Mouse (Mus musculus): ENCODE data around the gene Sorl1. TPM values are rescaled to one million over a fixed set of nuclear protein-coding genes. Genes with fewer than 3 reads are reported as not detected.

The Sorl1 gene
- total and polyA plus RNA-seq, 2 experiments from 2014 or later = 1.1 to 12.9 TPM

- no peak for ATAC-seq (ENCODE audit: insufficient read depth, low read depth)
- TF ChIP-seq CTCF (IDR thresholded peaks at IDR 0.05; ENCODE audit: low read depth) = no peak
- TF ChIP-seq EP300 (IDR thresholded peaks at IDR 0.05; ENCODE audit: low read depth) = no peak
- Histone ChIP-seq H3K27me3 (ENCODE audit: control insufficient read depth, insufficient read depth, low read length) (no peaks in the 10 kb centered on the region), H3K4me2 (ENCODE audit: low read depth, low read length) (no peak overlapping the region), H3K4me3 (ENCODE audit: low read depth, low read length) (no peak overlapping the region), H3K9me3 (replicated peaks; ENCODE audit: control insufficient read depth, low read length) (no peaks in the 10 kb centered on the region), H3K27ac (ENCODE audit: low read depth) (no peak overlapping the region), H3K9ac (replicated peaks; ENCODE audit: low read depth, low read length) (no peak overlapping the region), H3K4me1 (ENCODE audit: control insufficient read depth, insufficient read depth) (no peaks in the 10 kb centered on the region), H3K36me3 (replicated peaks; ENCODE audit: control insufficient read depth, insufficient read depth, low read length) (no peaks in the 10 kb centered on the region)
- DNase-seq (ENCODE audit: low spot score) = no peak
- 30% methylated on average over 7 of the region's 7 CpGs for WGBS
Measured at GRCm38 (mm10) chr9:42019308-42020031, 104.6 kb downstream of the Sorl1 start.

GRCm38 (mm10) chr9:42008501-42008900 is 115.6 kb downstream of the Sorl1 start:
- 94% methylated on average over 5 of the region's 5 CpGs for WGBS
- DNase-seq (ENCODE audit: low spot score) = no peak
- H3K27me3 ChIP-seq (ENCODE audit: control insufficient read depth, insufficient read depth, low read length) = no peaks in the 10 kb centered on the region
- no peaks in the 10 kb centered on the region for H3K36me3 ChIP-seq (replicated peaks; ENCODE audit: control insufficient read depth, insufficient read depth, low read length)
- no peak for ATAC-seq (ENCODE audit: insufficient read depth, low read depth)
- no peak overlapping the region for H3K9ac ChIP-seq (replicated peaks; ENCODE audit: low read depth, low read length)
- no peak overlapping the region for H3K4me2 ChIP-seq (ENCODE audit: low read depth, low read length)
- TF ChIP-seq CTCF (IDR thresholded peaks at IDR 0.05; ENCODE audit: low read depth) (no peak), EP300 (IDR thresholded peaks at IDR 0.05; ENCODE audit: low read depth) (no peak)
- no peaks in the 10 kb centered on the region for H3K4me1 ChIP-seq (ENCODE audit: control insufficient read depth, insufficient read depth)
- no peak overlapping the region for H3K4me3 ChIP-seq (ENCODE audit: low read depth, low read length)
- H3K27ac ChIP-seq (ENCODE audit: low read depth) = no peak overlapping the region
- no peaks in the 10 kb centered on the region for H3K9me3 ChIP-seq (replicated peaks; ENCODE audit: control insufficient read depth, low read length)

- H3K36me3 ChIP-seq (replicated peaks; ENCODE audit: control insufficient read depth, insufficient read depth, low read length) = no peaks in the 10 kb centered on the region
- TF ChIP-seq CTCF (IDR thresholded peaks at IDR 0.05; ENCODE audit: low read depth) (no peak), EP300 (IDR thresholded peaks at IDR 0.05; ENCODE audit: low read depth) (no peak)
Measured at GRCm38 (mm10) chr9:42005101-42005500, 119.0 kb downstream of the Sorl1 start.

GRCm38 (mm10) chr9:42004140-42004539 is 120.0 kb downstream of the Sorl1 start:
- no peak for TF ChIP-seq CTCF (IDR thresholded peaks at IDR 0.05; ENCODE audit: low read depth)
- TF ChIP-seq EP300 (IDR thresholded peaks at IDR 0.05; ENCODE audit: low read depth) = no peak
- Histone ChIP-seq H3K27ac (ENCODE audit: low read depth) (no peak overlapping the region), H3K9ac (replicated peaks; ENCODE audit: low read depth, low read length) (no peak overlapping the region), H3K27me3 (ENCODE audit: control insufficient read depth, insufficient read depth, low read length) (no peaks in the 10 kb centered on the region), H3K4me1 (ENCODE audit: control insufficient read depth, insufficient read depth) (no peaks in the 10 kb centered on the region), H3K4me2 (ENCODE audit: low read depth, low read length) (no peak overlapping the region), H3K36me3 (replicated peaks; ENCODE audit: control insufficient read depth, insufficient read depth, low read length) (no peaks in the 10 kb centered on the region), H3K4me3 (ENCODE audit: low read depth, low read length) (no peak overlapping the region), H3K9me3 (replicated peaks; ENCODE audit: control insufficient read depth, low read length) (no peaks in the 10 kb centered on the region)
- ATAC-seq (ENCODE audit: insufficient read depth, low read depth) (no peak), DNase-seq (ENCODE audit: low spot score) (no peak)
- 86% methylated on average over 4 of the region's 4 CpGs for WGBS

More at GRCm38 (mm10) chr9:42005101-42005500, 119.0 kb downstream of the Sorl1 start:
- Histone ChIP-seq H3K9ac (replicated peaks; ENCODE audit: low read depth, low read length) (no peak overlapping the region), H3K4me3 (ENCODE audit: low read depth, low read length) (no peak overlapping the region), H3K4me2 (ENCODE audit: low read depth, low read length) (no peak overlapping the region), H3K27me3 (ENCODE audit: control insufficient read depth, insufficient read depth, low read length) (no peaks in the 10 kb centered on the region), H3K4me1 (ENCODE audit: control insufficient read depth, insufficient read depth) (no peaks in the 10 kb centered on the region), H3K27ac (ENCODE audit: low read depth) (no peak overlapping the region), H3K9me3 (replicated peaks; ENCODE audit: control insufficient read depth, low read length) (no peaks in the 10 kb centered on the region)
- DNase-seq (ENCODE audit: low spot score) (no peak), ATAC-seq (ENCODE audit: insufficient read depth, low read depth) (no peak)
- 71% methylated on average over 8 of the region's 8 CpGs for WGBS

GRCm38 (mm10) chr9:41999498-42000473 is 124.3 kb downstream of the Sorl1 start:
- no peaks in the 10 kb centered on the region for H3K27me3 ChIP-seq (ENCODE audit: control insufficient read depth, insufficient read depth, low read length)
- H3K4me2 ChIP-seq (ENCODE audit: low read depth, low read length) = no peak overlapping the region
- no peaks in the 10 kb centered on the region for H3K9me3 ChIP-seq (replicated peaks; ENCODE audit: control insufficient read depth, low read length)
- no peaks in the 10 kb centered on the region for H3K36me3 ChIP-seq (replicated peaks; ENCODE audit: control insufficient read depth, insufficient read depth, low read length)
- H3K4me3 ChIP-seq (ENCODE audit: low read depth, low read length) = no peak overlapping the region
- no peak overlapping the region for H3K9ac ChIP-seq (replicated peaks; ENCODE audit: low read depth, low read length)
- peak; percentile 63 for DNase-seq (ENCODE audit: low spot score)
- no peak overlapping the region for H3K27ac ChIP-seq (ENCODE audit: low read depth)
- no peaks in the 10 kb centered on the region for H3K4me1 ChIP-seq (ENCODE audit: control insufficient read depth, insufficient read depth)
- ATAC-seq (ENCODE audit: insufficient read depth, low read depth) = no peak
- whole genome bisulfite sequencing = 70% methylated on average over 12 of the region's 12 CpGs
- TF ChIP-seq EP300 (IDR thresholded peaks at IDR 0.05; ENCODE audit: low read depth) (no peak), CTCF (IDR thresholded peaks at IDR 0.05; ENCODE audit: low read depth) (peak; percentile 87)

Data from heart, postnatal 0 days (tissue).